Mouse (Mus musculus) small intestine, adult 2 months (tissue): Measurements from ENCODE around the gene Zdhhc24. TPM values are rescaled to one million over a fixed set of nuclear protein-coding genes. Genes with fewer than 3 reads are reported as not detected.
A peak's percentile ranks its signal among the peaks of the same experiment; 100 is the strongest.

ENCODE experiments used
- H3K27ac ChIP-seq: fragments of 200-500 bp; 2 replicates; pipeline ENCODE4 v1.5.1; 2012; ENCODE audit warnings: low read depth, low read length, control low read depth, inconsistent platforms; ENCODE audit not compliant: insufficient read depth
- H3K27me3 ChIP-seq: fragments of 200-500 bp; 2 replicates; pipeline ENCODE4 v1.6.1; 2012; ENCODE audit warnings: mild to moderate bottlenecking, moderate library complexity, low read length, inconsistent platforms; ENCODE audit not compliant: control insufficient read depth, insufficient read depth
- H3K36me3 ChIP-seq: fragments of 200-500 bp; 2 replicates; pipeline ENCODE4 v1.6.1; 2012; ENCODE audit warnings: mild to moderate bottlenecking, low read length, control low read depth, inconsistent platforms; ENCODE audit not compliant: control insufficient read depth, insufficient read depth
- H3K4me1 ChIP-seq: fragments of 200-500 bp; 2 replicates; pipeline ENCODE4 v1.6.1; 2012; ENCODE audit warnings: low read length, inconsistent platforms, mixed read lengths; ENCODE audit not compliant: control insufficient read depth, insufficient read depth, insufficient read length
- H3K4me3 ChIP-seq: fragments of 200-500 bp; 2 replicates; pipeline ENCODE4 v1.5.1; 2012; ENCODE audit warnings: low read depth, mild to moderate bottlenecking, control low read depth, inconsistent platforms, low read length, moderate library complexity
- CTCF ChIP-seq: fragments of 200-500 bp; IDR thresholded peaks from 2 replicates; pipeline ENCODE4 v1.5.1; 2012; ENCODE audit warnings: low read depth, mild to moderate bottlenecking, control low read depth, inconsistent platforms, low read length, moderate library complexity, mixed read lengths; ENCODE audit not compliant: insufficient replicate concordance, insufficient read length; ENCODE audit errors: extremely low read depth
- POLR2A ChIP-seq: fragments of 200-500 bp; IDR thresholded peaks from 2 replicates; pipeline ENCODE4 v1.6.1; 2012; ENCODE audit warnings: low read depth, mild to moderate bottlenecking, control low read depth, inconsistent platforms, low read length, moderate library complexity
- WGBS: fragments of 180-500 bp; shearing (Covaris S2); methylation state at CpG from one replicate; pipeline ENCODE4 v1.1.7; 2018; 5-methylcytosine and 5-hydroxymethylcytosine counted together
- polyA plus RNA-seq: library from polyadenylated mRNA; depleted of rRNA; stranded (reverse); fragments of >200 nt; gene quantifications from 2 replicates; pipeline ENCODE4 v1.2.3, GENCODE M21; 2012; rRNA removed

The Zdhhc24 gene
- 13.4 and 22.3 TPM in 2 replicates for polyA plus RNA-seq

DNA sequence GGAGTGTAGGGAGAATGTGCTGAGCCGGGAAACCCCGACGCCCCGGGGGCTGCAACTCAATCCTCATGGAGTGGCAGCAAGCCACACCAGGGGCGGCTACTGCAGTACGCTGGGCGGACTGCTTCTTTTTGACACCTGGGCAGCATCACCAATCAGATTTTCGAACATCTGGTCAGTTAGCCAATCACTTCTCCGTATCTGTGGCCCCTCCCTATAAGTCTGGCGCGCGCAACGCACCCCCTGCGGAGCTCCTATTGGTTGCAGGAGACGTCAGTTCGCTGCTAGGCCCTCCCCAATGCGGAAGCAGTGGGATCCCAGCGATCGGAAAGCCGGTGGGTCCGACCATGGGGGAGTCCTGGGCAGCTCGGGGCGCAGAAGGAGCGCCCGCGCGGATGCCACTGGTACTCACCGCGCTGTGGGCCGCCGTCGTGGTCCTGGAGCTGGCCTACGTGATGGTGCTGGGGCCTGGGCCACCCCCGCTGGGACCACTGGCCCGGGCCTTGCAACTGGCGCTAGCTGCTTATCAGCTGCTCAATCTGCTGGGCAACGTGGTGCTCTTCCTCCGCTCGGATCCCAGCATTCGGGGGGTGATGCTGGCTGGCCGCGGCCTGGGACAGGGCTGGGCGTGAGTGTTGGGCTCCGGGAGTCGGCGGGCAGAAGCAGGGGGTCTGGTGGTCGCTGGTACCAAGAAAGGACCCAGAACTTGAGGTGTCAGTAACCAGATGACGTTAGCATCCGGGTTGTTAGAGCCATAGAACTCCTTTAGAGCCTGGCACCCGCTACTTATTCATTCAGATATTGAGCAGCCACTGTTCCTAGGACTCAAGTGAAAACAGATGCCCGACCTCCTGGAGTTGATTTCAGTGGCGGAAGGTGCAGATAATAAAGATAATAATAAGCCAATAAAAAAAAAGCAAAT lies at the start of gene Zdhhc24:
Gene Zdhhc24, plus strand, starts transcription at position 264 of the 919 bp plus-strand sequence.
- Histone ChIP-seq H3K4me1 (peaks cover 6% of the 10 kb centered on the region), H3K4me3 (peak within 1 kb of the TSS; percentile 92), H3K36me3 (no peaks in the 10 kb centered on the region), H3K27ac (no peak within 1 kb of the TSS), H3K27me3 (0 out of 2 replicates have a peak, but pooled peaks cover 2% of the 10 kb centered on the region)
- TF ChIP-seq CTCF (no peak), POLR2A (peak; percentile 43; the same call in 1 of the 2 replicates)
- WGBS = under 1% methylated on average over 52 of the region's 52 CpGs

- Histone ChIP-seq H3K27me3 (no peaks in the 10 kb centered on the region), H3K27ac (no peak overlapping the region), H3K36me3 (peaks cover 29% of the 10 kb centered on the region), H3K4me1 (peaks cover 7% of the 10 kb centered on the region), H3K4me3 (no peak overlapping the region)
- TF ChIP-seq CTCF = no peak
- TF ChIP-seq POLR2A = no peak
- WGBS = 23% methylated on average over 7 of the region's 7 CpGs
Observed at GRCm38 (mm10) chr19:4829156-4829555, 49.3 kb upstream of the Zdhhc24 start.

DNA sequence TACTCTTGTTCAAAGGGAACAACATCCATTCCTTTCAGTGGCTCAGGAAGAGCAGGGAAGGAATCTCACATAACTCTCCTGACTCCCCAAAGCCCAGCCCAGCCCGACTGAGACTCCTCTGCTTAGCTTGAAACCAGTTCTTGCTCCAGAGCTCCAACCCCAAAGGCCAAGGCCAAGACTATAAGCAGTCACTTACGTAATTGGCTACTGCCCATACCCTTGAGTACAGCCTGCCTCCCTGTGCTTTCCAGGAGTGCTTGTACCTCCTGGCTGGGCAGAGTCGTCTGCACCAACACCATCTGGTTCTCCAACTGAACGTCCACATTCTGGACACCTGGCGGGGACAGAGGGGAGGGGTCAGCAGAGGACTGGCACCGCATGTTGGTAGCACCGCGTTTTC lies 44.5 kb upstream of the Zdhhc24 start:
- no peak overlapping the region for H3K27ac ChIP-seq
- peaks cover 16% of the 10 kb centered on the region; the same call in 1 of the 2 replicates for H3K36me3 ChIP-seq
- H3K4me1 ChIP-seq = peaks cover 13% of the 10 kb centered on the region; the same call in 1 of the 2 replicates
- no peak overlapping the region for H3K4me3 ChIP-seq
- TF ChIP-seq CTCF = no peak
- 83% methylated on average over 8 of the region's 8 CpGs for WGBS
- no peaks in the 10 kb centered on the region for H3K27me3 ChIP-seq

GRCm38 (mm10) chr19:4836096-4836495 lies 42.4 kb upstream of the Zdhhc24 start:
- Histone ChIP-seq H3K27ac (peak overlapping the region; percentile 78), H3K4me1 (peaks cover 18% of the 10 kb centered on the region), H3K27me3 (peaks cover 8% of the 10 kb centered on the region; the same call in 1 of the 2 replicates), H3K4me3 (no peak overlapping the region), H3K36me3 (peaks cover 9% of the 10 kb centered on the region; the same call in 1 of the 2 replicates)
- TF ChIP-seq POLR2A (no peak), CTCF (no peak)
- 32% methylated on average over 2 of the region's 2 CpGs for WGBS

DNA sequence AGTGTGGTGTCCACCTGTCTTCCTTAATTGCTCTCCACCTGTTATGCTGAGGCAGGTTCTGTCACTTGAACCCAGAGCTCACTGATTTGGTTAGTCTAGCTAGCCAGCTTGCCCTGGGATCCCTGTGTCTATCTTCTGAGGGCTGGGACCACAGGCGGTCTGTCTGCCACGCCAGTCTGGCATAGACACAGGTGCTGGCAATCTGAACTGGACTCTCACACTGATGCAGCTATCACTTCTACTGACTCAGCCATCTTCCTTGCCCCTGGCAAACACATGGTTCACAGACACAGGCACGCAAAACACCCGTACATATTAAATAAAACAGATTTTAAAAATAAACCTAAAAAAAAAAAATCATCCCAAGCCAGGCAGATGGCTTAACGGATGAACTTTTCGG lies 41.4 kb upstream of the Zdhhc24 start:
- 86% methylated on average over 6 of the region's 6 CpGs for WGBS
- Histone ChIP-seq H3K36me3 (peaks cover 8% of the 10 kb centered on the region; the same call in 1 of the 2 replicates), H3K4me1 (peaks cover 18% of the 10 kb centered on the region), H3K27ac (no peak overlapping the region), H3K4me3 (no peak overlapping the region), H3K27me3 (peaks cover 8% of the 10 kb centered on the region; the same call in 1 of the 2 replicates)
- TF ChIP-seq POLR2A (no peak), CTCF (no peak)

DNA sequence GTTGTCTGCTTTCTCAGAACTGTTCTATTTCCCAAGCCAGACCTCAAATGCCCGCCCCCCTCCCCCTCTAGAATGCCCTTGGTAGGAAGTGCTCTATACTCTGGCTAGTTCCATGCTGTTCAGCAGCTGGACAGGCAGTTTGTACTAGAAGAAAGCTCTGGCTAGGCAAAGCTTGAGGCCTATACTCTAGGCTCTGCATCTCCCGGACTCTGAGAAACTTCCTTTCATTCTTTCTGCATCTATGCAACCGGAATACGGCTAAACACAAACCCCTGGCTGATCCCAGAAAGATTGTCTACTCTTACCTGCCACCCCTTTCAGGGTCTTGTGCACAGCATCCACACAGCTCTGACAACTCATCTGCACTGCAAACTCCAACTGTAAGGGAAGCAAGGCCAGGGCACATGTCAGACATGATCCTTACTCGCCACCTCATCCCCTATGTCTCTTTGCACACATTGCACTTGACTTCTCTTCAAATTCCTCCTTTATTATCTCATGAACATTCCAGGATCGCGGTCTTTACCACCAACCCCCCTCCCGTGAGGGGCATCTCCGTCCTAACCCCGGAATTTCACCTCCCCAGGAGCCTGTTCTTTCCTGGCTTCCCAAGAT lies 39.8 kb upstream of the Zdhhc24 start:
- TF ChIP-seq CTCF (no peak), POLR2A (no peak)
- Histone ChIP-seq H3K4me1 (peaks cover 18% of the 10 kb centered on the region), H3K36me3 (no peaks in the 10 kb centered on the region), H3K27me3 (peaks cover 8% of the 10 kb centered on the region; the same call in 1 of the 2 replicates), H3K4me3 (peak overlapping the region; percentile 82), H3K27ac (peak overlapping the region; percentile 28)
- 11% methylated on average over 10 of the region's 10 CpGs for WGBS

DNA sequence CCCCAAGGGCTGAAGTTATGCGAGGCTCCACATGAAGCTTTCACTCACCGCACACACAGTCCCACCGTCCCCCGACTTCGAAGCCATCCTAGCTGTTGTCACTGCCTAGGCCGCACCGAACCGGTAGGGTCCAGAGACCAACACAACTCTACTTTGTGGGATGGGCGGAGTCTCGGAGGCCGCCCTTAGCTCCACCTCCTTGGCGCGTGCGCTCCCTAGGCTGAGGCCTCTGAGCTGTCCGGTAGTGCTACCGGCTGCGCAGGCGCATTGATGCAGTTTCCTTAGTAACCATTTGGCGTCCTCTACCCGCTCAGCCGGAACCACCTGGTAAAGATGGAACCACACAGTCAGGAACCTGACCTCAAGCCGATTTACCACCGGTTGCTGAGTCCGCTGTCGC lies 39.3 kb upstream of the Zdhhc24 start, which contains the start of the genes Ccs and Ccdc87:
Gene Ccs, minus strand, starts transcription at position 184 of the 400 bp plus-strand sequence.
Gene Ccdc87, plus strand, starts transcription at position 218 of the 400 bp plus-strand sequence.
- Histone ChIP-seq H3K27ac (peak within 1 kb of the TSS; percentile 28), H3K36me3 (no peaks in the 10 kb centered on the region), H3K4me3 (peak within 1 kb of the TSS; percentile 82), H3K4me1 (peaks cover 18% of the 10 kb centered on the region), H3K27me3 (peaks cover 8% of the 10 kb centered on the region; the same call in 1 of the 2 replicates)
- 1% methylated on average over 25 of the region's 25 CpGs for WGBS
- no peak for TF ChIP-seq CTCF
- TF ChIP-seq POLR2A = peak; percentile 77; the same call in 1 of the 2 replicates
